8 mouse cellular contexts compared by ENCODE assay signal in the genomic region with DNA sequence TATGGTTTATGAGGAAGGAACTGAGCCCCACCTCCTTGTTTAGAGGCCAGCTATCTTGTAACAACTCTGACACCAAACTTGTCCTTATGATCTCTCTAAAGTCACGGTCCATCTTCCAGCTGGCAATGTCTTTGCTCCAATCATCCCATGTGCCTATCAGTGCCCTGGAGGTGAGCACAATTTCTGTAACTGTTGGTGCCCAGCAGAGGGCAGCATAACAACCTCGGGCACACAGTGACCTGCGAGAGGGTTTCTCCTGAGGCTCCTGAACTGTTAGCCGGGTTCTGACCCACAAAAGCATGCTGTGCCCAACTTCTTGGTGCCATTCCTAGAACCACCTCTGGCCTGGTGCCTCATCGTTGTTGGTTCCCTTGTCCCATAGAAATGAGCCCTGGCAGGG.
DNase-seq lines count a peak whose midpoint lies in the region; ATAC-seq lines count a peak whose summit lies in the region.

No protein-coding gene starts in this region.

- H3K36me3 ChIP-seq in heart, embryonic 12.5 days: no peaks in the 10 kb centered on the region

- 0 out of 2 replicates have a peak, but pooled peaks cover 4% of the 10 kb centered on the region for H3K27me3 ChIP-seq in heart, embryonic 12.5 days (replicated peaks)

- no peak overlapping the region for H3K4me3 ChIP-seq in heart, embryonic 12.5 days

- no peak overlapping the region for H3K27ac ChIP-seq in heart, embryonic 12.5 days (ENCODE audit: poor library complexity, severe bottlenecking)

- H3K4me2 ChIP-seq in heart, embryonic 12.5 days: no peak overlapping the region

- DNase-seq in heart, postnatal 10 days: peak; percentile 15 to 29
- DNase-seq in 3T3-L1 (ENCODE audit: low read depth, low spot score) (peak; percentile 51), NIH3T3 (ENCODE audit: low read depth) (peak; percentile 52)
- peak; percentile 43 for DNase-seq in cerebellum, adult 9-11 months
- DNase-seq in kidney, postnatal 10 days: peak; percentile 46

- no peak overlapping the region for H3K9ac ChIP-seq in heart, embryonic 12.5 days

- intact Hi-C loops in heart, postnatal 10 days (cut with DNase I): no loop called here

- H3K9me3 ChIP-seq in heart, embryonic 12.5 days (replicated peaks): no peaks in the 10 kb centered on the region

- 32% methylated on average over 5 of the region's 5 CpGs for WGBS in heart, embryonic 12.5 days

- no peaks in the 10 kb centered on the region for H3K4me1 ChIP-seq in heart, embryonic 12.5 days (replicated peaks)

- ATAC-seq in heart, embryonic 12.5 days (ENCODE audit: insufficient number of reproducible peaks, low FRiP score): no peak
- ATAC-seq in neutrophil, adult 5-6 weeks (ENCODE audit: extremely low read depth, insufficient number of reproducible peaks, low FRiP score, poor library complexity, severe bottlenecking): 0 out of 2 replicates have a peak, but pooled peaks have one; percentile 3
- ATAC-seq in monocyte, adult 5-6 weeks (replicated peaks; ENCODE audit: insufficient number of reproducible peaks, low FRiP score, low TSS enrichment, poor library complexity, severe bottlenecking): no peak
